Mouse (Mus musculus) lung, embryonic 15.5 days (tissue): Measurements from ENCODE around the gene Adrm1. TPM values are rescaled to one million over a fixed set of nuclear protein-coding genes. Genes with fewer than 3 reads are reported as not detected.
A peak's percentile ranks its signal among the peaks of the same experiment; 100 is the strongest.
"Not testable (repeated sequence)": the region's sequence is repeated elsewhere in the genome, so short reads cannot be mapped to it uniquely, and the experiment has no call there.

ENCODE experiments used
- ATAC-seq: fragments of 200-750 bp; cut with Nextera tagmentation; 2 replicates; pipeline ENCODE4 v1.8.0; 2017; ENCODE audit warnings: moderate number of reproducible peaks, borderline replicate concordance; ENCODE audit not compliant: low FRiP score, low TSS enrichment; ENCODE audit errors: extremely low read depth
- H3K27ac ChIP-seq: fragments of 300-500 bp; sonication (generic); 2 replicates; pipeline ENCODE4 v1.5.1; 2015; ENCODE audit warnings: moderate library complexity, mild to moderate bottlenecking, inconsistent platforms
- H3K27me3 ChIP-seq: fragments of 300-500 bp; sonication (generic); 2 replicates; pipeline ENCODE4 v1.6.1; 2015; ENCODE audit warnings: inconsistent platforms
- H3K36me3 ChIP-seq: fragments of 300-500 bp; sonication (generic); 2 replicates; pipeline ENCODE4 v1.6.1; 2015; ENCODE audit warnings: inconsistent platforms
- H3K4me1 ChIP-seq: fragments of 300-500 bp; sonication (generic); 2 replicates; pipeline ENCODE4 v1.6.1; 2015; ENCODE audit warnings: inconsistent platforms
- H3K4me2 ChIP-seq: fragments of 300-500 bp; sonication (generic); 2 replicates; pipeline ENCODE4 v1.6.1; 2015; ENCODE audit warnings: inconsistent platforms, mild to moderate bottlenecking, moderate library complexity
- H3K4me3 ChIP-seq: fragments of 300-500 bp; sonication (generic); 2 replicates; pipeline ENCODE4 v1.5.1; 2015; ENCODE audit warnings: mild to moderate bottlenecking, inconsistent platforms
- H3K9ac ChIP-seq: fragments of 300-500 bp; sonication (generic); 2 replicates; pipeline ENCODE4 v1.6.1; 2015; ENCODE audit warnings: inconsistent platforms
- H3K9me3 ChIP-seq: fragments of 300-500 bp; sonication (generic); 2 replicates; pipeline ENCODE4 v1.6.1; 2016; ENCODE audit warnings: inconsistent platforms
- WGBS: fragments of 180-500 bp; shearing (Covaris S2); methylation state at CpG from one replicate; pipeline ENCODE4 v1.1.7; 2015; 5-methylcytosine and 5-hydroxymethylcytosine counted together
- polyA plus RNA-seq: library from polyadenylated mRNA; unstranded; fragments of >200 nt; fragmentation: Nextera tagmentation; extraction: Ambion mirVana; gene quantifications from 2 replicates; pipeline ENCODE4 v1.2.1, GENCODE M21; 2015

Adrm1 gene
- polyA plus RNA-seq, 1 experiment from 2014 or later: 191 TPM

GRCm38 (mm10) chr2:180165855-180166254, 5.4 kb upstream of the Adrm1 start:
- 81% methylated on average over 2 of the region's 2 CpGs for WGBS
- Histone ChIP-seq H3K4me2 (no peak overlapping the region), H3K9me3 (no peaks in the 10 kb centered on the region), H3K27me3 (no peaks in the 10 kb centered on the region), H3K4me1 (peaks cover 4% of the 10 kb centered on the region; the same call in 1 of the 2 replicates), H3K4me3 (no peak overlapping the region), H3K36me3 (peaks cover 22% of the 10 kb centered on the region; the same call in 1 of the 2 replicates), H3K9ac (no peak overlapping the region), H3K27ac (no peak overlapping the region)
- no peak for ATAC-seq

GRCm38 (mm10) chr2:180166869-180167268, 4.4 kb upstream of the Adrm1 start:
- WGBS: 81% methylated on average over 2 of the region's 2 CpGs
- no peak overlapping the region for H3K27ac ChIP-seq
- peaks cover 14% of the 10 kb centered on the region; the same call in 1 of the 2 replicates for H3K36me3 ChIP-seq
- no peak for ATAC-seq
- no peaks in the 10 kb centered on the region for H3K27me3 ChIP-seq
- no peak overlapping the region for H3K4me2 ChIP-seq
- H3K4me1 ChIP-seq: peaks cover 7% of the 10 kb centered on the region; the same call in 1 of the 2 replicates
- no peaks in the 10 kb centered on the region for H3K9me3 ChIP-seq
- H3K4me3 ChIP-seq: no peak overlapping the region
- H3K9ac ChIP-seq: no peak overlapping the region

GRCm38 (mm10) chr2:180170151-180170805, 1.0 kb upstream of the Adrm1 start:
- WGBS: 81% methylated on average over 11 of the region's 11 CpGs
- Histone ChIP-seq H3K27ac (no peak overlapping the region), H3K9me3 (no peaks in the 10 kb centered on the region), H3K9ac (no peak overlapping the region), H3K27me3 (no peaks in the 10 kb centered on the region), H3K4me3 (no peak overlapping the region; the same call in 1 of the 2 replicates), H3K4me2 (no peak overlapping the region), H3K36me3 (peaks cover 19% of the 10 kb centered on the region), H3K4me1 (peaks cover 25% of the 10 kb centered on the region)
- no peak for ATAC-seq

GRCm38 (mm10) chr2:180171522-180172070, 311 bp downstream of the Adrm1 start:
- Histone ChIP-seq H3K4me3 (peak overlapping the region; percentile 99), H3K27me3 (no peaks in the 10 kb centered on the region), H3K27ac (peak overlapping the region; percentile 88), H3K4me2 (peak overlapping the region; percentile 82), H3K4me1 (peaks cover 25% of the 10 kb centered on the region), H3K36me3 (peaks cover 30% of the 10 kb centered on the region), H3K9me3 (no peaks in the 10 kb centered on the region), H3K9ac (peak overlapping the region; percentile 98)
- under 1% methylated on average over 80 of the region's 80 CpGs for WGBS
- peak; percentile 71 for ATAC-seq

GRCm38 (mm10) chr2:180172152-180172551, 867 bp downstream of the Adrm1 start:
- no peaks in the 10 kb centered on the region for H3K27me3 ChIP-seq
- H3K4me3 ChIP-seq: peak overlapping the region; percentile 99
- H3K27ac ChIP-seq: no peak overlapping the region; the same call in 1 of the 2 replicates
- H3K9me3 ChIP-seq: no peaks in the 10 kb centered on the region
- no peak for ATAC-seq
- peak overlapping the region; percentile 98 for H3K9ac ChIP-seq
- H3K36me3 ChIP-seq: peaks cover 36% of the 10 kb centered on the region
- peak overlapping the region; percentile 82 for H3K4me2 ChIP-seq
- H3K4me1 ChIP-seq: peaks cover 25% of the 10 kb centered on the region
- WGBS: 6% methylated on average over 7 of the region's 9 CpGs

GRCm38 (mm10) chr2:180173163-180173562, 1.9 kb downstream of the Adrm1 start:
- 54% methylated on average over 4 of the region's 4 CpGs for WGBS
- Histone ChIP-seq H3K36me3 (peaks cover 46% of the 10 kb centered on the region), H3K4me1 (peaks cover 25% of the 10 kb centered on the region), H3K27me3 (no peaks in the 10 kb centered on the region), H3K4me2 (peak overlapping the region; percentile 82), H3K4me3 (peak overlapping the region; percentile 99), H3K9me3 (no peaks in the 10 kb centered on the region), H3K9ac (no peak overlapping the region), H3K27ac (no peak overlapping the region)
- ATAC-seq: no peak

GRCm38 (mm10) chr2:180173711-180174110, 2.4 kb downstream of the Adrm1 start:
- not testable (repeated sequence) for H3K4me3 ChIP-seq, ATAC-seq, H3K9ac ChIP-seq, H3K9me3 ChIP-seq, H3K27ac ChIP-seq, H3K27me3 ChIP-seq
- 73% methylated on average over 8 of the region's 8 CpGs for WGBS
- Histone ChIP-seq H3K36me3 (peaks cover 52% of the 10 kb centered on the region), H3K4me1 (peaks cover 25% of the 10 kb centered on the region), H3K4me2 (0 out of 2 replicates have a peak overlapping the region, but pooled peaks have one; percentile 82)

GRCm38 (mm10) chr2:180174121-180174520, 2.8 kb downstream of the Adrm1 start:
- Histone ChIP-seq H3K27ac (no peak overlapping the region), H3K9me3 (no peaks in the 10 kb centered on the region), H3K4me3 (no peak overlapping the region), H3K4me1 (peaks cover 25% of the 10 kb centered on the region), H3K9ac (no peak overlapping the region), H3K4me2 (no peak overlapping the region), H3K27me3 (no peaks in the 10 kb centered on the region), H3K36me3 (peaks cover 56% of the 10 kb centered on the region)
- ATAC-seq: no peak
- WGBS: 92% methylated on average over 5 of the region's 5 CpGs

- no peak overlapping the region for H3K9ac ChIP-seq
- peaks cover 71% of the 10 kb centered on the region for H3K36me3 ChIP-seq
- H3K9me3 ChIP-seq: no peaks in the 10 kb centered on the region
- WGBS: 82% methylated on average over 7 of the region's 7 CpGs
- H3K4me2 ChIP-seq: no peak overlapping the region
- H3K4me3 ChIP-seq: no peak overlapping the region
- no peak for ATAC-seq
- peaks cover 22% of the 10 kb centered on the region for H3K4me1 ChIP-seq
- H3K27me3 ChIP-seq: no peaks in the 10 kb centered on the region
- no peak overlapping the region for H3K27ac ChIP-seq
Observed at GRCm38 (mm10) chr2:180175725-180176124, 4.4 kb downstream of the Adrm1 start.

GRCm38 (mm10) chr2:180181542-180181941, 10.3 kb downstream of the Adrm1 start:
- Histone ChIP-seq H3K4me1 (no peaks in the 10 kb centered on the region), H3K27ac (no peak overlapping the region), H3K9ac (no peak overlapping the region), H3K27me3 (no peaks in the 10 kb centered on the region), H3K4me3 (no peak overlapping the region), H3K36me3 (peaks cover 79% of the 10 kb centered on the region), H3K9me3 (no peaks in the 10 kb centered on the region), H3K4me2 (no peak overlapping the region)
- ATAC-seq: no peak
- 77% methylated on average over 9 of the region's 9 CpGs for WGBS

GRCm38 (mm10) chr2:180184011-180184751, 12.9 kb downstream of the Adrm1 start:
- no peak overlapping the region for H3K9ac ChIP-seq
- peaks cover 78% of the 10 kb centered on the region for H3K36me3 ChIP-seq
- no peak overlapping the region for H3K4me2 ChIP-seq
- WGBS: 83% methylated on average over 24 of the region's 24 CpGs
- no peak overlapping the region for H3K4me3 ChIP-seq
- no peak for ATAC-seq
- no peak overlapping the region for H3K27ac ChIP-seq
- no peaks in the 10 kb centered on the region for H3K27me3 ChIP-seq
- no peaks in the 10 kb centered on the region for H3K4me1 ChIP-seq
- H3K9me3 ChIP-seq: no peaks in the 10 kb centered on the region

GRCm38 (mm10) chr2:180184752-180185109, 13.4 kb downstream of the Adrm1 start:
- Histone ChIP-seq H3K9me3 (no peaks in the 10 kb centered on the region), H3K27me3 (no peaks in the 10 kb centered on the region), H3K36me3 (peaks cover 77% of the 10 kb centered on the region), H3K9ac (no peak overlapping the region), H3K4me2 (no peak overlapping the region), H3K27ac (no peak overlapping the region), H3K4me1 (no peaks in the 10 kb centered on the region), H3K4me3 (no peak overlapping the region)
- WGBS: 74% methylated on average over 6 of the region's 6 CpGs
- ATAC-seq: no peak
